Mouse (Mus musculus): ENCODE results near the gene Csrp1. TPM values are rescaled to one million over a fixed set of nuclear protein-coding genes. Genes with fewer than 3 reads are reported as not detected.
A peak's percentile ranks its signal among the peaks of the same experiment; 100 is the strongest.

Csrp1 gene
- polyA plus RNA-seq, 1 experiment = 28.9 TPM

- Histone ChIP-seq H3K4me1 (ENCODE audit: control insufficient read depth, insufficient read depth, low read length) (peaks cover 7% of the 10 kb centered on the region), H3K4me3 (ENCODE audit: control insufficient read depth, low read depth, low read length) (no peak overlapping the region), H3K27me3 (ENCODE audit: control insufficient read depth, insufficient read depth, low read length) (no peaks in the 10 kb centered on the region), H3K27ac (ENCODE audit: control insufficient read depth, insufficient read depth, low read depth, low read length) (no peak overlapping the region), H3K36me3 (ENCODE audit: control insufficient read depth, insufficient read depth, low read length) (no peaks in the 10 kb centered on the region)
- TF ChIP-seq POLR2A (IDR thresholded peaks at IDR 0.05; ENCODE audit: control insufficient read depth, low read depth, low read length) = no peak
- no peak for TF ChIP-seq CTCF (IDR thresholded peaks at IDR 0.05; ENCODE audit: control insufficient read depth, insufficient read depth, insufficient replicate concordance, low read depth, low read length)
Measured at GRCm38 (mm10) chr1:135724134-135724533, 4.3 kb downstream of the Csrp1 start.

DNA sequence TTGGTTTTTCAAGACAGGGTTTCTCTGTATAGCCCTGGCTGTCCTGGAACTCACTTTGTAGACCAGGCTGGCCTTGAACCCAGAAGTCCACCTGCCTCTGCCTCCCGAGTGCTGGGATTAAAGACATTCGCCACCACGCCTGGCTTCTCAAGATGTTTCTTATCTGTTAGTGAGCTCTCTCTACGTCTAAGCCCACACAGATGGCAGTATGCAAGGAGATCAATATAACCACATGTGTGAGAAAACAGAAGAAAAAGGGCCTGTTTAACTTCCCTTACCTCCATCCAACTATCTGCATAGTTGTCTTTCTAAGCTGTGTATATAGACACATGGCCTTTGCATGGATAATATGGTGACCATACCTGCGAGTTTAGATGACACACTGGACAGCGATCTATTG is 5.5 kb downstream of the Csrp1 start:
- Histone ChIP-seq H3K4me1 (ENCODE audit: control insufficient read depth, insufficient read depth, low read length) (peaks cover 12% of the 10 kb centered on the region), H3K27ac (ENCODE audit: control insufficient read depth, insufficient read depth, low read depth, low read length) (no peak overlapping the region), H3K27me3 (ENCODE audit: control insufficient read depth, insufficient read depth, low read length) (no peaks in the 10 kb centered on the region), H3K4me3 (ENCODE audit: control insufficient read depth, low read depth, low read length) (no peak overlapping the region), H3K36me3 (ENCODE audit: control insufficient read depth, insufficient read depth, low read length) (no peaks in the 10 kb centered on the region)
- TF ChIP-seq POLR2A (IDR thresholded peaks at IDR 0.05; ENCODE audit: control insufficient read depth, low read depth, low read length) = no peak
- TF ChIP-seq CTCF (IDR thresholded peaks at IDR 0.05; ENCODE audit: control insufficient read depth, insufficient read depth, insufficient replicate concordance, low read depth, low read length) = no peak

DNA sequence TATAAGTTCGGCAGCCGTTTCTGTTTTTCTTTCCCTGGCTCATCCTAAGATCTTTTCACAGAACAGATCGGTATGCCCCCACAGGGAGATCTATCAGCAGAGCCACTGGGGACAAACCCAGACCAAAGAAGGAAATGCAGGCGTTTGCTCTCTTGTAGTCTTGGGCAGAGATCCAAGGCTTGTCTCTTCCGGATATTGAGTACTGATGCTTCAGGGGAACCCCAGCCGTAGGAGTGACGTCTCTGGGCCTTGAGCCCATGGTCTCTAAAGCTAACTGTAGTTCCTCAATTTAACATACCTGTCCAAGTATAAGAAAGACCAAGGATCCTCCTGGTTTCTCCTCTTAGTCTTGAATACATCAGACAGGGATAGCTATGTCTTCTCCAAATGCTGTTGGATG is 6.1 kb downstream of the Csrp1 start:
- no peaks in the 10 kb centered on the region for H3K36me3 ChIP-seq (ENCODE audit: control insufficient read depth, insufficient read depth, low read length)
- H3K27me3 ChIP-seq (ENCODE audit: control insufficient read depth, insufficient read depth, low read length) = no peaks in the 10 kb centered on the region
- H3K4me3 ChIP-seq (ENCODE audit: control insufficient read depth, low read depth, low read length) = no peak overlapping the region
- TF ChIP-seq POLR2A (IDR thresholded peaks at IDR 0.05; ENCODE audit: control insufficient read depth, low read depth, low read length) (no peak), CTCF (IDR thresholded peaks at IDR 0.05; ENCODE audit: control insufficient read depth, insufficient read depth, insufficient replicate concordance, low read depth, low read length) (no peak)
- H3K27ac ChIP-seq (ENCODE audit: control insufficient read depth, insufficient read depth, low read depth, low read length) = no peak overlapping the region
- H3K4me1 ChIP-seq (ENCODE audit: control insufficient read depth, insufficient read depth, low read length) = peaks cover 12% of the 10 kb centered on the region

DNA sequence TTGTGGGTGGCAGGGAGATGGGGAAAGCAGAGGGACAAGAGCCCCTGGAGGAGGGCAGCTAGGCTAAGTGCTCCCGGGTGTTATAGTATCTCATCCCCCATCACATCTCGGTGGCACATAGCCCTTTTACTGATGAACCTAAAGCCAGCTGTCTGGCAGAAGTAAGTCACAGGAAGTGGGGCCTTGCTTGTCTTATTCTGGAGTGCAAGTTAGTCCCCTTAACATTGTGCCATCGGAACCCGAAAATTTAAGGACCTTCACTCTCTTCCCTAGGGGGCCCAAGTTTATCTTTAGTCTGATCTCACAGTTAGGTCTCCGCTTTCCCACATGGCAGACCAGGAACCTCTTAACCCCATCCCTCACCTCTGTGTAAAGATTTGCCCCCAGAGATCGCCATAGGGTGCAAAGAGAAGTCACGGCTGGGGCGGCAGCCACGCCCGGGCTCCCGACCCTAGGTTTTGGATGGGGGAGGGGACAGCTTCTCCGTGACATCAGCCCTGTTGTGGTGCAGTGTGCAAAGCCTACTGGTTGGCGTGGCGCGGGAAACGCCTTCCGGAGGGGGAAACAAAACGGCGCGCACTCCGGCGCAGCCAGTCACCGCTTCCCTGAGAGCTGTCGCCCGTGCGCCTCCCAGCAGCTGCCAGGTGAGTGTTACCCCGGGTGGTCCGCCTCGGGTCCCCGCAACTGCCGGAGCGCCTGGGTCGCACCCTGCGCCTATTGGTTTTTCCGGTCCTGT is 8.9 kb downstream of the Csrp1 start:
- Histone ChIP-seq H3K4me1 (ENCODE audit: control insufficient read depth, insufficient read depth, low read length) (peaks cover 12% of the 10 kb centered on the region), H3K36me3 (ENCODE audit: control insufficient read depth, insufficient read depth, low read length) (no peaks in the 10 kb centered on the region), H3K27ac (ENCODE audit: control insufficient read depth, insufficient read depth, low read depth, low read length) (peak overlapping the region; percentile 55), H3K27me3 (ENCODE audit: control insufficient read depth, insufficient read depth, low read length) (no peaks in the 10 kb centered on the region), H3K4me3 (ENCODE audit: control insufficient read depth, low read depth, low read length) (peak overlapping the region; percentile 87)
- peak; percentile 73 for TF ChIP-seq POLR2A (IDR thresholded peaks at IDR 0.05; ENCODE audit: control insufficient read depth, low read depth, low read length)
- no peak for TF ChIP-seq CTCF (IDR thresholded peaks at IDR 0.05; ENCODE audit: control insufficient read depth, insufficient read depth, insufficient replicate concordance, low read depth, low read length)

GRCm38 (mm10) chr1:135729367-135729713 is 9.5 kb downstream of the Csrp1 start:
- H3K27ac ChIP-seq (ENCODE audit: control insufficient read depth, insufficient read depth, low read depth, low read length) = peak overlapping the region; percentile 55; the same call in 1 of the 2 replicates
- H3K4me1 ChIP-seq (ENCODE audit: control insufficient read depth, insufficient read depth, low read length) = peaks cover 12% of the 10 kb centered on the region
- H3K4me3 ChIP-seq (ENCODE audit: control insufficient read depth, low read depth, low read length) = peak overlapping the region; percentile 87
- no peaks in the 10 kb centered on the region for H3K36me3 ChIP-seq (ENCODE audit: control insufficient read depth, insufficient read depth, low read length)
- no peaks in the 10 kb centered on the region for H3K27me3 ChIP-seq (ENCODE audit: control insufficient read depth, insufficient read depth, low read length)
- TF ChIP-seq CTCF (IDR thresholded peaks at IDR 0.05; ENCODE audit: control insufficient read depth, insufficient read depth, insufficient replicate concordance, low read depth, low read length) = no peak
- no peak for TF ChIP-seq POLR2A (IDR thresholded peaks at IDR 0.05; ENCODE audit: control insufficient read depth, low read depth, low read length)

GRCm38 (mm10) chr1:135729821-135730220 is 10.0 kb downstream of the Csrp1 start:
- Histone ChIP-seq H3K27me3 (ENCODE audit: control insufficient read depth, insufficient read depth, low read length) (no peaks in the 10 kb centered on the region), H3K4me3 (ENCODE audit: control insufficient read depth, low read depth, low read length) (peak overlapping the region; percentile 87), H3K36me3 (ENCODE audit: control insufficient read depth, insufficient read depth, low read length) (no peaks in the 10 kb centered on the region), H3K27ac (ENCODE audit: control insufficient read depth, insufficient read depth, low read depth, low read length) (no peak overlapping the region), H3K4me1 (ENCODE audit: control insufficient read depth, insufficient read depth, low read length) (peaks cover 12% of the 10 kb centered on the region)
- TF ChIP-seq POLR2A (IDR thresholded peaks at IDR 0.05; ENCODE audit: control insufficient read depth, low read depth, low read length) (no peak), CTCF (IDR thresholded peaks at IDR 0.05; ENCODE audit: control insufficient read depth, insufficient read depth, insufficient replicate concordance, low read depth, low read length) (no peak)

DNA sequence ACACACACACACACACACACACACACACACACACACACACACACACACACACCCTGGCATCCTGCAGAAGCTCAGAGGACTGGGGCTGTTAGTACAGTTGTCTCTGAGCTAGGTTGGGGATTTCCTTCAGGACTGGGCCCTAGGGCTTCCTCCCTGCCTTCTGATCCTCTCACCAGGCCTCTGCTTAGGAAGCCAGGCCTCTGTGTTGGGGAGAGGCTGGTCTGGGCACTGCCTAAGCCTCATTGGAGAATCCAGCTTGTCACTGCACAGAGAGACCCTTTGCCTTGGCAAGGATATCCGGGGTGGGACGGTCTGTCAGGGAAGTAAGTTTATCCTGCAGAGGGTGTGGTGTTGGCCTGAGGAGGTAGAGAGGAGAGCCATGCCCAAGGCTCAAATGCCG is 10.4 kb downstream of the Csrp1 start:
- peaks cover 12% of the 10 kb centered on the region for H3K4me1 ChIP-seq (ENCODE audit: control insufficient read depth, insufficient read depth, low read length)
- peak overlapping the region; percentile 27; the same call in 1 of the 2 replicates for H3K27ac ChIP-seq (ENCODE audit: control insufficient read depth, insufficient read depth, low read depth, low read length)
- H3K4me3 ChIP-seq (ENCODE audit: control insufficient read depth, low read depth, low read length) = peak overlapping the region; percentile 3

More for the DNA sequence above, 10.4 kb downstream of the Csrp1 start:
- Histone ChIP-seq H3K36me3 (ENCODE audit: control insufficient read depth, insufficient read depth, low read length) (no peaks in the 10 kb centered on the region), H3K27me3 (ENCODE audit: control insufficient read depth, insufficient read depth, low read length) (no peaks in the 10 kb centered on the region)
- TF ChIP-seq POLR2A (IDR thresholded peaks at IDR 0.05; ENCODE audit: control insufficient read depth, low read depth, low read length) (no peak), CTCF (IDR thresholded peaks at IDR 0.05; ENCODE audit: control insufficient read depth, insufficient read depth, insufficient replicate concordance, low read depth, low read length) (no peak)

All from testis, adult 2 months (tissue).